Comparison of ENCODE assay signal across 23 mouse cellular contexts in genomic region chr2:63009141-63009540, GRCm38 (mm10).
DNase-seq lines count a peak whose midpoint lies in the region; ATAC-seq lines count a peak whose summit lies in the region.
"Had no signal": no experiment of that assay in that cellular context is flagged by ENCODE, and none has a peak within 500 bp of the region (broad histone marks: within the 10 kb centered on the region; RNA-seq: fewer than 3 reads in every experiment).

No protein-coding gene starts in this region.

- ATAC-seq in frontal cortex, adult (ENCODE audit: low TSS enrichment): peak; percentile 92
- ATAC-seq: activated CD4-positive, CD25-positive, alpha-beta regulatory T cell, adult 4 months; CD4-positive, CD25-positive, alpha-beta regulatory T cell, adult 4 months; forebrain, embryonic 14.5 days; Patski had no signal

- intact Hi-C loops in left cerebral cortex, postnatal 10 days (cut with DNase I): no loop called here
- intact Hi-C loops in left cerebral cortex, postnatal 36 days (cut with DNase I): no loop called here
- intact Hi-C loops in heart, postnatal 36 days (cut with DNase I): no loop called here

- no peak for DNase-seq in frontal cortex, postnatal 14 days (ENCODE audit: low spot score in 2 of 2)
- peak; percentile 15 to 27 for DNase-seq in left cerebral cortex, adult 18-20 months (ENCODE audit: low spot score in 2 of 2)
- DNase-seq in left cerebral cortex, postnatal 10 days (ENCODE audit: extremely low spot score in 1 of 2, low spot score in 2 of 2): no peak
- DNase-seq in brain, adult 2 months (ENCODE audit: low read depth, low spot score): peak; percentile 78
- DNase-seq in left cerebral cortex, postnatal 36 days (ENCODE audit: low spot score in 2 of 2): peak; percentile 14 to 22
- DNase-seq in ovary, postnatal 14 days (ENCODE audit: low spot score): no peak
- no peak for DNase-seq in heart, postnatal 36 days
- DNase-seq: adrenal gland, adult 8-10 months; adrenal gland, postnatal 14 days; adrenal gland, postnatal 36 days; B cell, adult 2 months; cerebellum, adult 11 months; cerebellum, adult 18-20 months; cerebellum, adult 8-10 months; cerebellum, adult 9-11 months; cerebellum, postnatal 14 days; cerebellum, postnatal 36 days; embryo, embryonic 11 days had no signal

Comparison
In these comparisons a context has a peak if more than half of its experiments do, and no peak if none do; other contexts are left out.
1. DNase-seq: peak in left cerebral cortex, adult 18-20 months (2 of 2), brain, adult 2 months (single experiment) and left cerebral cortex, postnatal 36 days (2 of 2); none in frontal cortex, postnatal 14 days (0 of 2), left cerebral cortex, postnatal 10 days (0 of 2), ovary, postnatal 14 days (single experiment) and heart, postnatal 36 days (0 of 2).